Mouse (Mus musculus) midbrain, postnatal 0 days (tissue): ENCODE measurements around the gene Hmcn2. TPM values are rescaled to one million over a fixed set of nuclear protein-coding genes. Genes with fewer than 3 reads are reported as not detected.

ENCODE experiments used
- ATAC-seq: fragments of 200-750 bp; cut with Nextera tagmentation; 2 replicates; pipeline ENCODE4 v1.8.0; 2017; ENCODE audit warnings: moderate number of reproducible peaks, mild to moderate bottlenecking, moderate TSS enrichment, moderate library complexity; ENCODE audit not compliant: low FRiP score
- DNase-seq: peaks from one replicate; pipeline ENCODE4 v3.0.0-alpha.2; 2015; ENCODE audit warnings: low spot score
- H3K27ac ChIP-seq: fragments of 300-500 bp; sonication (generic); 2 replicates; pipeline ENCODE4 v1.5.1; 2014; ENCODE audit warnings: low read depth, mild to moderate bottlenecking, low read length, mixed read lengths
- H3K27me3 ChIP-seq: fragments of 300-500 bp; sonication (generic); 2 replicates; pipeline ENCODE4 v1.6.1; 2014; ENCODE audit warnings: low read length, control low read depth, mixed read lengths; ENCODE audit not compliant: insufficient read depth
- H3K36me3 ChIP-seq: fragments of 300-500 bp; sonication (generic); 2 replicates; pipeline ENCODE4 v1.6.1; 2014; ENCODE audit warnings: low read length, control low read depth, mixed read lengths; ENCODE audit not compliant: insufficient read depth
- H3K4me1 ChIP-seq: fragments of 300-500 bp; sonication (generic); 2 replicates; pipeline ENCODE4 v1.6.1; 2014; ENCODE audit warnings: mild to moderate bottlenecking, control low read depth, antibody characterized with exemption, low read length, mixed read lengths; ENCODE audit not compliant: insufficient read depth
- H3K4me2 ChIP-seq: fragments of 300-500 bp; sonication (generic); 2 replicates; pipeline ENCODE4 v1.6.1; 2014; ENCODE audit warnings: low read depth, mild to moderate bottlenecking, low read length, mixed read lengths; ENCODE audit not compliant: poor library complexity, severe bottlenecking
- H3K4me3 ChIP-seq: fragments of 300-500 bp; sonication (generic); 2 replicates; pipeline ENCODE4 v1.5.1; 2014; ENCODE audit warnings: low read depth, mild to moderate bottlenecking, low read length, moderate library complexity
- H3K9ac ChIP-seq: fragments of 300-500 bp; sonication (generic); replicated peaks from 2 replicates; pipeline ENCODE4 v1.6.1; 2014; ENCODE audit warnings: mild to moderate bottlenecking, low read length, moderate library complexity, mixed read lengths; ENCODE audit not compliant: poor library complexity, severe bottlenecking
- H3K9me3 ChIP-seq: fragments of 300-500 bp; sonication (generic); 2 replicates; pipeline ENCODE4 v1.6.1; 2016; ENCODE audit warnings: low read length, control low read depth
- CTCF ChIP-seq: IDR thresholded peaks from 2 replicates; pipeline ENCODE4 v1.5.1; 2016; ENCODE audit warnings: antibody characterized with exemption, mild to moderate bottlenecking
- WGBS: fragments of 180-500 bp; shearing (Covaris S2); extraction: QIAGEN DNeasy Blood & Tissue Kit; methylation state at CpG from one replicate; pipeline ENCODE4 v1.1.7; 2014; 5-methylcytosine and 5-hydroxymethylcytosine counted together
- polyA plus RNA-seq: library from polyadenylated mRNA; unstranded; fragments of >200 nt; fragmentation: Nextera tagmentation; extraction: Ambion mirVana; gene quantifications from 2 replicates; pipeline ENCODE4 v1.2.1, GENCODE M21; 2015
- total RNA-seq: library from RNA; depleted of rRNA; stranded (reverse); fragments of >200 nt; gene quantifications from 2 replicates; pipeline ENCODE4 v1.2.3, GENCODE M21; 2014

Gene Hmcn2
- total and polyA plus RNA-seq, 2 experiments from 2014 or later = 0.37 to 0.60 TPM

DNA sequence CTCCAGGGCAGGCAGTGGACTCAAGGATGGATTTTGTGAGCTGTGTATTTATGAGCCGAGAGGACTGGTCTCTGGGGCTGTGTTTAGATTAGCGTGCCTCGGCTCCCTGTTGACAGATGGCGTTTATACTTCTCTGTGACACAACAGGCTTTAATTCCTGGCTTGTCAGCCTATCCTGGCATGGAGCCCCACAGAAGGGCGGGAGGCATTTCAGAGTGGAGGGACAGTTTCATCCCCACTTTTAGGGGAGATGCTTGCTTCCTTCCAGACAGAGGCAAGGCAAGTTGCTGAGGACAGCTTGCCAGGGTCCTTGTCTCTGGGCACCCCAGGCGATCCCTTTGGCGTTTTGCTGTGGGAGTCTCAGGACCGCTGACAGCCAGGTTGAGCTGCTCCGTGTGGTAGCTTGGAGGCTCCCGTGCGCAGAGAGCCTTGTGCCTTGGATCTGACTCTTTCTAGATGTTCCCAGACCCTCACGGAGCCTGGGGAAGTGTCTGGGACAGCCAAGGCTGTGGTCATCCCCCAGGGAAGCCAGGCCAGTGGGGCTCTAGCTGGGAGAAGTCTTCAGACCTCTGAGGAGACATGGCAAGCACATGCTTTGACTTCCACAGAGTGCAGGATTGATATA, 23.6 kb downstream of the Hmcn2 start:
- Histone ChIP-seq H3K9ac (no peak overlapping the region), H3K4me2 (no peak overlapping the region), H3K27me3 (no peaks in the 10 kb centered on the region), H3K36me3 (no peaks in the 10 kb centered on the region), H3K9me3 (no peaks in the 10 kb centered on the region), H3K27ac (no peak overlapping the region), H3K4me1 (no peaks in the 10 kb centered on the region), H3K4me3 (no peak overlapping the region)
- no peak for ATAC-seq
- no peak for TF ChIP-seq CTCF
- peak; percentile 36 for DNase-seq
- 53% methylated on average over 12 of the region's 12 CpGs for WGBS

- Histone ChIP-seq H3K9ac (no peak overlapping the region), H3K27me3 (no peaks in the 10 kb centered on the region), H3K27ac (no peak overlapping the region), H3K4me2 (no peak overlapping the region), H3K4me3 (no peak overlapping the region), H3K36me3 (no peaks in the 10 kb centered on the region), H3K4me1 (no peaks in the 10 kb centered on the region), H3K9me3 (no peaks in the 10 kb centered on the region)
- ATAC-seq = no peak
- DNase-seq = no peak
- TF ChIP-seq CTCF = no peak
- WGBS = 87% methylated on average over 9 of the region's 9 CpGs
Observed at GRCm38 (mm10) chr2:31339826-31340225, 25.6 kb downstream of the Hmcn2 start.

GRCm38 (mm10) chr2:31341726-31342535, 27.7 kb downstream of the Hmcn2 start:
- Histone ChIP-seq H3K27me3 (no peaks in the 10 kb centered on the region), H3K4me1 (no peaks in the 10 kb centered on the region), H3K9me3 (no peaks in the 10 kb centered on the region), H3K4me2 (no peak overlapping the region), H3K9ac (no peak overlapping the region), H3K27ac (no peak overlapping the region), H3K36me3 (no peaks in the 10 kb centered on the region), H3K4me3 (no peak overlapping the region)
- no peak for ATAC-seq
- WGBS = 83% methylated on average over 8 of the region's 8 CpGs
- TF ChIP-seq CTCF = no peak
- no peak for DNase-seq

DNA sequence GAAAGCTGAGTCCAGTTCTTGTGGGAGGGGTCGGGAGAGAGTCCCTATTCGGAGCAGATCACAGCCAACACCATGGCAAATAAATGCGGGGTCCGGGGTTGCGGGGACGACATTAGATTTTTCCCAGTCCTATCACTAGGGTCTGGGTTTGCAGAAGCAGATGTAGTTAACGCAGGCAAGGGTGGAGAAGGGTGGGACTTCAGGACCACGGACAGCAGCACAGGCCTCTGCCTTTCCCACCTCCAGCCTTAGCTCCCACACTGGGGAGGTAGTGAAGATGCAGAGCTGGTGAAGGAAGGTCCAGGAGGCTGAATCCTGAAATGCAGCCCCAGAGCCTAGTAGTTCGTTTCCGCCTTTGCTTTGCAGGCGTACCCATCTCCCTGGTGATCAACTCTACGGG, 31.9 kb downstream of the Hmcn2 start:
- H3K9me3 ChIP-seq = no peaks in the 10 kb centered on the region
- DNase-seq = no peak
- ATAC-seq = no peak
- H3K36me3 ChIP-seq = no peaks in the 10 kb centered on the region
- H3K9ac ChIP-seq = no peak overlapping the region
- H3K27ac ChIP-seq = no peak overlapping the region
- no peaks in the 10 kb centered on the region for H3K4me1 ChIP-seq
- no peak overlapping the region for H3K4me3 ChIP-seq
- no peak overlapping the region for H3K4me2 ChIP-seq
- no peak for TF ChIP-seq CTCF
- 42% methylated on average over 12 of the region's 12 CpGs for WGBS
- H3K27me3 ChIP-seq = no peaks in the 10 kb centered on the region

DNA sequence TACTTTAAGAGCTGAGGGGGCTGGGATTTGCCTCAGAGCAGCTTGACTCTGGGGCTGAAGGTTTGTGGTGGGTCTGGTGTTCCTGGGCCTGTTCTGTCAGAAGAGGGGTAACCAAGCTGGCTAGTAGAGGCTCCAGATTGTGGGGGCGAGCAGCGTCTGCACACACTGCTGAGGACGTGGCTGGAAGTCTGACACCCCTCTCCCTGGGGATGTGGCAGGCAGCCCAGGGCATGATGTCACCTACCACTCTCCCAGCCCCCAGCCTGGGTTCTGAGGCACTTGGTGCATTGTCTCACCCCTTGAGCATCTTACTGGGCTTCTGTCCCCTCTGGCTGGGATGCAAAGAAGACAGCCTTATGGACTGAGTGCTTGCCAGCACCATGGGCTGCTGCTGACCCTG, 34.2 kb downstream of the Hmcn2 start:
- TF ChIP-seq CTCF = no peak
- Histone ChIP-seq H3K9me3 (no peaks in the 10 kb centered on the region), H3K4me3 (no peak overlapping the region), H3K36me3 (no peaks in the 10 kb centered on the region), H3K4me2 (no peak overlapping the region), H3K27me3 (no peaks in the 10 kb centered on the region), H3K27ac (no peak overlapping the region), H3K4me1 (no peaks in the 10 kb centered on the region), H3K9ac (no peak overlapping the region)
- DNase-seq (no peak), ATAC-seq (no peak)
- 69% methylated on average over 3 of the region's 3 CpGs for WGBS

DNA sequence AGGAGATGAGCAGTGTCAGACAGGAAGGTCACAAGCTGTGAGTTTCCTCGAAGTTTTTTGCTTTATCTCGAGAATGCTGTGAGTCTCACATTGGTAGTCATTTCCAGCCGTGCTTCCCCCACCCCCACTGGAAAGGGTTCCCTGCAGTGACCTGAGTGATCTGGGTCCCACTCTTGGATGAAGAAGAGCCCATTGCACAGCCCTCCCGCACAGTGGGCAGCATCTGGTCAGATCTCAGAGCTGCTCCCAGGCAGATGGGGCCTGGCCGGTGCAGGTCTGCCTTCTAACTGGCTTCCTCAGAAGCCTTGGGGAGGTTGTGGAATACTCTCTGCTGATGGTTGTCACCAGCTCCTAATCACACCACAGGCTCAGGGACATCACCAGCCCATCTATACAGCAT, 34.6 kb downstream of the Hmcn2 start:
- DNase-seq = no peak

More for the DNA sequence above, 34.6 kb downstream of the Hmcn2 start:
- Histone ChIP-seq H3K4me3 (no peak overlapping the region), H3K9me3 (no peaks in the 10 kb centered on the region), H3K4me1 (no peaks in the 10 kb centered on the region), H3K36me3 (no peaks in the 10 kb centered on the region), H3K27me3 (no peaks in the 10 kb centered on the region), H3K27ac (no peak overlapping the region), H3K9ac (no peak overlapping the region), H3K4me2 (no peak overlapping the region)
- TF ChIP-seq CTCF = no peak
- no peak for ATAC-seq
- 74% methylated on average over 5 of the region's 5 CpGs for WGBS
